Mouse (Mus musculus) kidney, postnatal 0 days (tissue): ENCODE data around the gene Ankmy1. TPM values are rescaled to one million over a fixed set of nuclear protein-coding genes. Genes with fewer than 3 reads are reported as not detected.

Experiments used
- ATAC-seq: fragments of 200-750 bp; cut with Nextera tagmentation; replicated peaks from 2 replicates; pipeline ENCODE4 v1.8.0; 2017; ENCODE audit warnings: low read depth, moderate number of reproducible peaks, moderate TSS enrichment, moderate library complexity; ENCODE audit not compliant: low FRiP score
- DNase-seq: peaks from one replicate; pipeline ENCODE4 v3.0.0-alpha.2; 2016; ENCODE audit warnings: low spot score
- H3K27ac ChIP-seq: fragments of 300-500 bp; sonication (generic); 2 replicates; pipeline ENCODE4 v1.5.1; 2014; ENCODE audit warnings: mild to moderate bottlenecking
- H3K27me3 ChIP-seq: fragments of 300-500 bp; sonication (generic); 2 replicates; pipeline ENCODE4 v1.6.1; 2014; ENCODE audit warnings: low read length, mixed read lengths; ENCODE audit not compliant: insufficient read depth
- H3K36me3 ChIP-seq: fragments of 300-500 bp; sonication (generic); 2 replicates; pipeline ENCODE4 v1.6.1; 2014; ENCODE audit warnings: low read length, mixed read lengths; ENCODE audit not compliant: insufficient read depth
- H3K4me1 ChIP-seq: fragments of 300-500 bp; sonication (generic); replicated peaks from 2 replicates; pipeline ENCODE4 v1.6.1; 2014; ENCODE audit warnings: antibody characterized with exemption, low read length, mixed read lengths; ENCODE audit not compliant: insufficient read depth
- H3K4me2 ChIP-seq: fragments of 300-500 bp; sonication (generic); 2 replicates; pipeline ENCODE4 v1.6.1; 2014; ENCODE audit warnings: mild to moderate bottlenecking, low read length, moderate library complexity, mixed read lengths
- H3K4me3 ChIP-seq: fragments of 300-500 bp; sonication (generic); replicated peaks from 2 replicates; pipeline ENCODE4 v1.5.1; 2014; ENCODE audit warnings: low read depth, low read length
- H3K9ac ChIP-seq: fragments of 300-500 bp; sonication (generic); 2 replicates; pipeline ENCODE4 v1.6.1; 2014; ENCODE audit warnings: low read depth, low read length
- H3K9me3 ChIP-seq: fragments of 300-500 bp; sonication (generic); replicated peaks from 2 replicates; pipeline ENCODE4 v1.6.1; 2016; ENCODE audit warnings: low read length, inconsistent platforms, mixed read lengths
- CTCF ChIP-seq: IDR thresholded peaks from 2 replicates; pipeline ENCODE4 v1.5.1; 2016; ENCODE audit warnings: antibody characterized with exemption, low read depth, mild to moderate bottlenecking, moderate library complexity
- WGBS: fragments of 180-500 bp; shearing (Covaris S2); extraction: QIAGEN DNeasy Blood & Tissue Kit; methylation state at CpG from one replicate; pipeline ENCODE4 v1.1.7; 2014; 5-methylcytosine and 5-hydroxymethylcytosine counted together
- polyA plus RNA-seq: library from polyadenylated mRNA; unstranded; fragments of >200 nt; fragmentation: Nextera tagmentation; extraction: Ambion mirVana; gene quantifications from 2 replicates; pipeline ENCODE4 v1.2.1, GENCODE M21; 2015

Gene Ankmy1
- polyA plus RNA-seq, 1 experiment from 2014 or later: 0.14 TPM

- Histone ChIP-seq H3K27ac (no peak overlapping the region), H3K4me3 (no peak overlapping the region), H3K9ac (no peak overlapping the region), H3K9me3 (no peaks in the 10 kb centered on the region), H3K4me1 (peaks cover 21% of the 10 kb centered on the region), H3K36me3 (no peaks in the 10 kb centered on the region), H3K4me2 (no peak overlapping the region), H3K27me3 (no peaks in the 10 kb centered on the region)
- 62% methylated on average over 4 of the region's 4 CpGs for WGBS
- DNase-seq (peak; percentile 53), ATAC-seq (no peak)
- peak; percentile 54; the same call in 1 of the 2 replicates for TF ChIP-seq CTCF
Observed at GRCm38 (mm10) chr1:92909068-92909467, 6.4 kb upstream of the Ankmy1 start.

DNA sequence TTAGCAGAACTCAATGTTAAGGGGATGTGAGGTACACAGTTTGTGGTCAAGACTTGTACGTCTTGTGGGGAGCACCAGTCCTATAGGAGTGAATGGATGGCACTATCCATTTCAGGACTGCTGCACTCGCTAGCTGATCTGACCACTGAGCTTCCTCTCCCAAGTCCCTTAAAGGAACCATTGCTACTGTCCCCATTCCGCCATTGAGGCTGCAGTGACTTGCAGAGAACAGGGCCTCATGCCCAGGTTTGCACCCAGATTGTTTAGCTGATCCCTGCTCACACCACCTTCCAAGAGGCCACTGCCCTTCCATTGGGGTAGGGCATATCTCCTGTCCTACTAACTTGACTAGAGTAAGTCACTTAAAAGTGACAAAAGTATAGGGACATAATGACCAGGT lies 6.0 kb upstream of the Ankmy1 start:
- WGBS: 95% methylated on average over 3 of the region's 3 CpGs
- no peak for ATAC-seq
- TF ChIP-seq CTCF: no peak

GRCm38 (mm10) chr1:92907632-92908360 lies 5.1 kb upstream of the Ankmy1 start:
- DNase-seq (no peak), ATAC-seq (no peak)
- Histone ChIP-seq H3K4me3 (peak overlapping the region; percentile 80), H3K9ac (peak overlapping the region; percentile 69; the same call in 1 of the 2 replicates), H3K4me1 (peaks cover 21% of the 10 kb centered on the region), H3K9me3 (no peaks in the 10 kb centered on the region), H3K27ac (peak overlapping the region; percentile 95), H3K27me3 (no peaks in the 10 kb centered on the region), H3K4me2 (peak overlapping the region; percentile 89), H3K36me3 (no peaks in the 10 kb centered on the region)
- 43% methylated on average over 20 of the region's 20 CpGs for WGBS
- TF ChIP-seq CTCF: no peak

More for the DNA sequence above, 6.0 kb upstream of the Ankmy1 start:
- H3K4me2 ChIP-seq: no peak overlapping the region
- H3K36me3 ChIP-seq: no peaks in the 10 kb centered on the region
- peaks cover 21% of the 10 kb centered on the region for H3K4me1 ChIP-seq
- no peak for DNase-seq
- no peaks in the 10 kb centered on the region for H3K27me3 ChIP-seq
- H3K4me3 ChIP-seq: no peak overlapping the region
- no peak overlapping the region for H3K27ac ChIP-seq
- H3K9me3 ChIP-seq: no peaks in the 10 kb centered on the region
- H3K9ac ChIP-seq: no peak overlapping the region

GRCm38 (mm10) chr1:92906779-92907631 lies 4.3 kb upstream of the Ankmy1 start, which contains the start of gene Dusp28:
TSS of gene Dusp28 (plus strand) at chr1:92906981.
- Histone ChIP-seq H3K36me3 (no peaks in the 10 kb centered on the region), H3K27me3 (no peaks in the 10 kb centered on the region), H3K9ac (peak within 1 kb of the TSS; percentile 69), H3K9me3 (no peaks in the 10 kb centered on the region), H3K27ac (peak within 1 kb of the TSS; percentile 95), H3K4me3 (peak within 1 kb of the TSS; percentile 80), H3K4me1 (peaks cover 20% of the 10 kb centered on the region), H3K4me2 (peak within 1 kb of the TSS; percentile 89)
- ATAC-seq (peak; percentile 90), DNase-seq (peak; percentile 94)
- TF ChIP-seq CTCF: peak; percentile 71
- WGBS: under 1% methylated on average over 79 of the region's 81 CpGs

- Histone ChIP-seq H3K9ac (no peak overlapping the region), H3K4me1 (peaks cover 16% of the 10 kb centered on the region; the same call in 1 of the 2 replicates), H3K4me3 (no peak overlapping the region), H3K36me3 (no peaks in the 10 kb centered on the region), H3K9me3 (no peaks in the 10 kb centered on the region), H3K27ac (no peak overlapping the region), H3K27me3 (no peaks in the 10 kb centered on the region), H3K4me2 (no peak overlapping the region)
- TF ChIP-seq CTCF: no peak
- 90% methylated on average over 2 of the region's 2 CpGs for WGBS
- ATAC-seq (no peak), DNase-seq (no peak)
Observed at GRCm38 (mm10) chr1:92905703-92906310, 3.1 kb upstream of the Ankmy1 start.

DNA sequence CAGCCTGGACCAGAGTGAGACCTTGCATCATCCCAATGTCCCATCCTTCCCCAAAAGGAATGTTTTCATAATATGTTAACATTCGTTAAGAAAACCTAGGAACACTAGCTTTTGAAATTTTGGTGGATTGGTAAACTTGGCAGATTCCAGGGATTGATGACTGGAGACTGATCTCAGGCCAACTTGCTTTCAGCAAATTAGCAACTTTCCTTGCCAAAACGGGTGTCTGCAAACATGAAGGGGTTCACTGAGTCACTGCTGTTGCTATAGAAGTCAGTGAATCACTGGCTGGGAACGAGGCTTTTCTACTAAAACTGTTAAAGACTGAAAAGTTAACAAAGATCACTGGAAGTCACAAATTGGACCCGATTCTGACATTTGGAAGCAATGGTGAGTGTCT lies 921 bp upstream of the Ankmy1 start:
- ATAC-seq: no peak
- Histone ChIP-seq H3K4me2 (no peak overlapping the region), H3K4me3 (no peak overlapping the region), H3K27me3 (no peaks in the 10 kb centered on the region), H3K9me3 (no peaks in the 10 kb centered on the region), H3K9ac (no peak overlapping the region), H3K36me3 (no peaks in the 10 kb centered on the region), H3K4me1 (0 out of 2 replicates have a peak, but pooled peaks cover 10% of the 10 kb centered on the region), H3K27ac (no peak overlapping the region)
- TF ChIP-seq CTCF: no peak
- no peak for DNase-seq
- 65% methylated on average over 4 of the region's 4 CpGs for WGBS
